Mouse (Mus musculus) megakaryocyte, embryonic 14.5 days (primary cell): Measurements from ENCODE around the gene Fcna.

Source experiments
- FLI1 ChIP-seq: IDR thresholded peaks from 2 replicates; pipeline ENCODE4 v1.6.1; 2012; ENCODE audit warnings: low read length, inconsistent platforms, mixed read lengths
- GATA1 ChIP-seq: IDR thresholded peaks from 3 replicates; pipeline ENCODE4 v1.6.1; 2012; ENCODE audit warnings: mixed read lengths, low read length, inconsistent platforms, borderline replicate concordance

GRCm38 (mm10) chr2:25607761-25608622 lies 19.8 kb downstream of the Fcna start, which contains the start of gene Rabl6:
- no peak for TF ChIP-seq GATA1
- no peak for TF ChIP-seq FLI1
